Mouse (Mus musculus) c-Kit-positive CD71-negative TER-119-negative erythroid progenitor cells, embryonic 14.5 days (primary cell): Measurements from ENCODE around the gene Fam166b.
A peak's percentile ranks its signal among the peaks of the same experiment; 100 is the strongest.

ENCODE experiments used
- DNase-seq: peaks from one replicate; pipeline ENCODE4 v3.0.0-alpha.2; 2013; ENCODE audit warnings: low read depth

Gene Fam166b

GRCm38 (mm10) chr4:43428946-43429345 lies at the start of gene Fam166b:
Fam166b (minus strand) TSS chr4:43429134.
- no peak for DNase-seq

GRCm38 (mm10) chr4:43478534-43478858 lies 49.6 kb upstream of the Fam166b start:
- DNase-seq = no peak

GRCm38 (mm10) chr4:43477857-43478533 lies 49.1 kb upstream of the Fam166b start:
- peak; percentile 87 for DNase-seq

DNA sequence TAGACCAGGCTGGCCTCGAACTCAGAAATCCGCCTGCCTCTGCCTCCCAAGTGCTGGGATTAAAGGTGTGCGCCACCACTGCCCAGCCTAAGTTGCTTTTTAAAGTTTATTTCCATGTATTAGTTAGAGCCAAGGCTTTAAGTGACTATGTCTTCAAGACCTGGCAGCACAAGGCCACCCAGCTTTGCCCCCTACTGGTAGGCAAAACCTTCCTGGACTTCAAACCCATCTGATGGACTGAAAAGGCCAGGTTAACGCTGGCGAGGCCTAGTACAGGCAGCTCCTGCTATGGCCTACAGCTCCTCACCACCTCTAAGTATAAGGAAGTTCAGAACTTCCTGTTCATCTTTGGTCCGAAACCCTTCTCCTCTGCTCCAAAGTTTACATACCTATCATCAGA lies 47.7 kb upstream of the Fam166b start:
- no peak for DNase-seq

- DNase-seq = no peak
These were observed 44.7 kb upstream of the Fam166b start for GRCm38 (mm10) chr4:43473636-43474035.

GRCm38 (mm10) chr4:43470301-43470700 lies 41.4 kb upstream of the Fam166b start:
- DNase-seq = no peak

- DNase-seq = no peak
These were observed 37.9 kb upstream of the Fam166b start for GRCm38 (mm10) chr4:43466872-43467271.

DNA sequence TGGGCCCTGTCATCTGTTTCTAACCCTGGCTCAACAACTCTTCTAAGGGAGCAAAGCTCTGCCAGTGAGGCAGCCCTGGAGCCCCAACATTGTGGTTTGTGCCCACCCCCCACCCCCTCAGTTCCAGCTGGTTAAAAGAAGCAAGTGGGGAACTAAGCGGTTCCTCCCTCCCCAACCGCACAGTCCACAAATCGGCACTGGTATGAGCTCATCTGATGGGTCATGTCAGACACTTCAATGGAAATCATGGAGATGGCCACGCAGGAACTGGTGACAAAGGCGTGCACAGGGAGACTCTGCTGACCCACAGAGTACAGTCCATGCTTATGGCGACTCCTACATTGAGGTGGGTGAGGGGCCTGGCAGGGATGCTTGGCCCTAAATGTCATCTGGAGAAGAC lies 37.0 kb upstream of the Fam166b start:
- no peak for DNase-seq

DNA sequence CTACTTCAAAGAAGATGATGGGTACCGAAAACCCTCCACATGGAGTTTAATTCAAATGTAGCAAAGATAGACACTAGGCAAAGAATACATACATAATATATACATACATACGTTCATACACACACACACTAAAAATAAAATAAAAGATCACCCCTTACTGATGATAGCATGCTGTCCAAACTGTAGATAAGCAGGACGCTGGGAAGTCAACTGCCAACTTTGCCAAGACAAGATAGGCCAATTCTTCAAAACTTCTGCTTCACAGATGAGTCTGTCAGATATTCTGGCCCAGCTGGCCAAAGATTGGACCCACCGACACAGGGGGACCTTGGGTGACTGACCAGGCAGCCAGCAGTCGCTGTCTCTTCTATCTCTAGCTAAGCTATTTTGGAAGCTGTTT lies 34.2 kb upstream of the Fam166b start:
- no peak for DNase-seq

DNA sequence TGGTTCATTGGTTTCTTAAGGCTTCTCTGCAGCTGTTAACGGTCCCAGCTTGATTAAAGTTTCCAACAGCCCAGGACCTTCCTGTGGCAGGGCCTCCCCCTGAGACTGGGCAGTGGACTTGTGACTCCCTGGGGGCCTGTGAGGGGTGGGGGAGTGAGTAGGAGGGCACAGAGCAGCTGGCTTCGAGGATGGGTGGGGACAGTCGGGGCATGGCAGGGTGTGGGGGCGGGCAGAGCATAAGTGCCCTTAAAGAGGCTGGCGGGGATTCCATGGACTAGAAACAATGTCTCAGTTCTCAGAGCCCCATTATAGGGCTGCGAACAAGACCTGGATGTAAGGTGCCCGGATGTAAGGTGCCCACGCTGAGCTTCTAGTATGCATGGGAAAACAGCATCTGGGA lies 28.2 kb upstream of the Fam166b start:
- DNase-seq = no peak

DNA sequence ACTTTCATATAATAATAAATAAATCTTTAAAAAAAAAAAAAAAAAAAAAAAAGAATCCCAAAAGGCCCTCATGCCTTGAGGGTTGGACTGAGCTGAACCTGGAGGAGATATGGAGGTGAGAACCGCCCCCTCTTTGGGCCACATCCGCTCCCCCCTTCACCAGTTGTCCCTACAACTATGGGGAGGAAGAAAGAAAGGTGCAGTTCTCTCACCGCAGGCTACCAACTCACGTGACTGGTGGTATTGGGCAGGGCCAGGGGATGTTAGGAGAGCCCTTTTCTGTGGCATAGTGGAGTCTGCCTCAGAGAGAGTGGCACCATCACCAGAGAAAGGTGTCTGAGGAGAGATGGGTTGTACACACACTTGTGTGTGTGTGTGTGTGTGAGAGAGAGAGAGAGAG lies 27.5 kb upstream of the Fam166b start:
- DNase-seq = no peak

- DNase-seq = no peak
These were observed 25.3 kb upstream of the Fam166b start, which contains the start of gene Cd72 for GRCm38 (mm10) chr4:43454041-43454836. Cd72 (minus strand) TSS chr4:43454628.

DNA sequence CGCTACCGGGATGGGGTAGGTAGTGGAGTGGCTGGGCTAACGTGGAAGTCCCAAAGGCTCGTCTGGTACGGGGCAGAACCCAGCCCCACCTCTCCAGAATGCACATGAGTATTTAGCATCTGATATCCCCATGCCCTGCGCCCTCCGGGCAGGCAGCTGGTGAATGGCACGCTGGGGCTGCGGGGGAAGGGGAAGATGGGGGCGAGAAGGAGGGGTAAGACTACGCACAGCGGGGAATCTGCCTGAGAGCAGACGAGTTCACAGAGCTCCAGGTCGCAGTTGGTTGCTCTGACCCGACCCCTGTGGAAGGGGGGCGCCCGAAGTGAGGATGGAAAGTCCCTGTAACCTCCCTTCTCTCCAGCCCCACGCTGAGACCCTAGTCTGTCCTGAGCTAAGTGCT lies 24.5 kb upstream of the Fam166b start:
- DNase-seq = no peak

DNA sequence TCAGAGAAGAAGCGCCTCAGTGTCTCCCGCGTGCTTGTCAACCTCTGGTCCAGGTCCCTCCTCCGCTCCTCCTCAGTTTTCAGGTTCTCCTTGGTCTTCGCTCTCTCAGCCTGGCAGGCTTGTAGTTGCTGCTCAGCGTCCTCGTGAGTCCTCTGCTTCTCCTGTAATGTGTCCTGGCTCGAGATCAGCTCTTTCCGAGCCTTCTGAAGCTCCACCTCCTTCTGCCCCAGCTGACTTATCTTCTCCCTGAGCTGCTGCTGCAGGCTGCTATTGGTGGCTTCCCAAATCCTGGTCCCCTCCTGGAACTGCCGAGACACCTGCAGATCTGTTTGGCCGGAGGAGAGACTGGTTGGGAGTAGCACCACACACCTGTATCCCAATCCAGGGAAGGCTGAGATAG lies 23.4 kb upstream of the Fam166b start:
- DNase-seq = no peak

DNA sequence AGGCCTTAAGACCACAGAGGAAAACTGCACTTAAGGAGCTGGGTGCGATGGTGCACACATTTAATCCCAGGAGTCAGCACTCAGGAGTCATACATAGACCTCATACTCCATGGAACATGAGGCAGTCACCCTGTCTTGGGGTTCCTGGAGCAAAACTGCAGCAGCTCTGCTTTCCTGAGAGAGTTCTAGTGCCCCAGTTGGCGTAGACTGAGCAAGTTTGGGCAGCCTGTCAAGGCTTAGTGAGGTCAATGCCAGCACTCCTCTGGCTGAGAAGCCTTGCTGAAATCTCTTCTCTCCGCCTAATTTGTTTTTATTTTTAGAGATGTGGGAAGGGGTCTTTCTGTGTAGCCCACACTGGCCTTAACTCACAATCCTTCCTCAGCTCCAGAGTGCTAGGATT lies 19.6 kb upstream of the Fam166b start:
- no peak for DNase-seq

GRCm38 (mm10) chr4:43447251-43447650 lies 18.3 kb upstream of the Fam166b start:
- no peak for DNase-seq

DNA sequence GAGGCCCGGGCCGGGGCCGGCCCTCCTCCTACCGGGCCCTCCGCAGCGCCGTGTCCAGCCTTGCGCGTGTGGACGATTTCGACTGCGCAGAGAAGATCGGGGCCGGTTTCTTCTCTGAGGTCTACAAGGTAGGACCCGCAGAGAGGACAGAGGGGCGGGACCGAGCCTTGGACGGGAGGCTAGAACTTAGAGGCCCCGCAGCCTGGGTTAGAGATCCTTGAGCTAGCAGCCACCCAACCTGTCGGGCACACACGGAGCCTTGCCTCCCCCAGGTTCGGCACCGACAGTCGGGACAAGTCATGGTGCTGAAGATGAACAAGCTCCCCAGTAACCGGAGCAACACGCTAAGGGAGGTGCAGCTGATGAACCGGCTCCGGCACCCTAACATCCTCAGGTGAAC lies 14.6 kb upstream of the Fam166b start:
- DNase-seq = no peak

DNA sequence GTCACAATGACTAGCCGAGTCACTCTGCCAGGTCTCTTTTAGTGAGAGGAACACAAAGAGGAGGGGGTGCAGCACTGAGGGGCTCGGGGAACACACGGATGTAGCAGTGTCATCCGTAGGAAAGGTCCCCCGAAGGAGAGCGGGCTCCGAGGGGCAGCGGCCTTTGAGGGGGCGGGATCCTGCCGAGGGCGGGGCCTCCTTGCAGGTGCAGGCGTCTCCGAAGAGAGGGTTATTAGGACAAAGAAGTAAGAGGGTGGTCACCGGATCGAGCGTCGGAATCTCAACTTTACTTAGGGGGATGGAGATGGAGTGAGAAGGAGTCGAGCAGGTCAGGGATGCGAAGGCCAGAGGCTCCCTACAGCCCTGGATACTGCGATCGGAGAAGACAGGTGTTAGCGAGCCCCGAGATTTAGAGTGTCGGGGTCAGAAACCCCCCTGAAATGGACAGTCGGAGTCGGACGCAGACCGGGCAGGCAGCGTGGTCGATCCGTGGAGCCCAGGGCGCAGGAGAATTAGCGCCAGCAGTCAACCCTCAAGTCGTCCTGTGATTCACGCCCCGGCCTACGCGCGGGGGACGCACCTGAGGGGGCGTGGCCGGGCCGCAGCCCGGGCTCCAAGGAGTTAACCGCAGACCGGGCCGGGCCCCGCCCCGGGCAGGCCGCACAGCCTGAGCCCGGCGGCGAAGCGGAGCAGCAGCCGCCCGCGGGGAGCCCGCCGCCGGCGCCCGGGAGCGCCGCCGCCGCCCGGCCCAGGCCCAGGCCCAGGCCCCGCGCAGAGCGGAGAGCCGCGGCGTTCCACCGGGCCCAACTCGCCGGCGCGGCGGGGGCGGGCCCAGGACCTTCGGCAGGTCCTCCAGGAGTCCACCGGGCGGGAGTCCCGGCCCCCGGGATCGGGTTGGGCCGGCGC lies 13.8 kb upstream of the Fam166b start:
- DNase-seq = no peak

- DNase-seq = peak; percentile 99
These were observed 13.1 kb upstream of the Fam166b start for GRCm38 (mm10) chr4:43442044-43442443.

GRCm38 (mm10) chr4:43441639-43442038 lies 12.7 kb upstream of the Fam166b start, which contains the start of gene Tesk1:
Tesk1 (plus strand) TSS chr4:43441939.
- DNase-seq = no peak

DNA sequence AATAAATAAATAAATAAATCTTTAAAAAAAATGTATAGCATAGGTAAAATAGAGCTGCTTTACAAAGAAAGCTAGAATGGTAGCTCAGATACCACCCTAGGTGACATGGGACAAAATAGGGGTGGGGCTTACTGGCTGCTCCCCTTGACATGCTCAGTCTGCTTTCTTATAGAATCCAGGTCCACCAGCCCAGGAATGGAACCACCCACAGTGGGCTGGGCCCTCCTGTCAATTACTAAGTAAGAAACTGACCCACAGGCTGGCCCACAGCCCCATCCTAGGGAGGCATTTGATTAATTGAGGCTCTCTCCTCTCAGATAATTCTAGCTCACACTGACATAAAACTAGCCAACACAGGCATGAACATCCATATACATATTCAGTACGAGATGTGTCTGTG lies 3.9 kb upstream of the Fam166b start:
- DNase-seq = no peak

GRCm38 (mm10) chr4:43431690-43432089 lies 2.8 kb upstream of the Fam166b start:
- DNase-seq = peak; percentile 91
